Mouse (Mus musculus): ENCODE results near the gene Wfdc15a. TPM values are rescaled to one million over a fixed set of nuclear protein-coding genes. Genes with fewer than 3 reads are reported as not detected.

Wfdc15a gene
- polyA plus RNA-seq, 1 experiment from 2014 or later, result not detected

DNA sequence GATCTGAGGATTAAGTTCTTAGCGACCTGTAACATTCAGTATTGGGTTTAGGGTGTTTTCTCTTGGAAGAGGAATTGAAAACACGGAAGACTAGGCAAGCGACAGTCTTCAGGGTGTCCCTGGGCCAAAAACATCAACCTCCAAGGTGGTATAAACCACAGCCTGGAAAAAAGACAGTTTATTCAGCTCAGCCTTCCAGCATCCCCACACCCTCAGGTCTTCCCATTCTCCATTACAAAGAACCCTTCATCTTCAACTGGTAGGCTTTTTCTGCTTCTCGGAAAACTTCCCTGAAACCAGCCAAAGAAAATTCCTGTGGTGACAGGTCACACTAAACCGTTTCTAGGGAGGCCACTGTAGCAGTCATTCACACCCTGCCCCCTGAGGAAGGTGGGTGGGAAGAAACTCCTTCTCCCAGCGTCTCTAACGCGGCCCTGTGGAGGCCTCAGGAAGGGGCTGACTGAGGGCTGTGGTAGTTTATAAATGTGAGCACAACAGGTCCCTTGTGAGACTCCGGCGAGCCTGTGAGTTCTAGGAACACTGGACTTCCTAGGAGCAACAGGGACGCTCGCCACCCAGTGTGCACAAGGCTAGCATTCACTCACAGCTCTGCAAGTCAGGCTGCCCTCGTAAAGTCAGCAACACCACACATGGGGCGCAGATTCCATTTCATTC is 49.7 kb downstream of the Wfdc15a start:
- DNase-seq (ENCODE audit: low spot score) (no peak), ATAC-seq (no peak)
- Histone ChIP-seq H3K9ac (ENCODE audit: low read length) (no peak overlapping the region), H3K4me1 (ENCODE audit: control insufficient read depth, insufficient read depth, low read length) (no peaks in the 10 kb centered on the region), H3K4me2 (ENCODE audit: low read length) (no peak overlapping the region), H3K36me3 (ENCODE audit: control insufficient read depth, insufficient read depth, low read length) (peaks cover 35% of the 10 kb centered on the region), H3K9me3 (replicated peaks; ENCODE audit: control insufficient read depth, low read length) (no peaks in the 10 kb centered on the region), H3K27me3 (replicated peaks; ENCODE audit: control insufficient read depth, insufficient read depth, low read length) (no peaks in the 10 kb centered on the region), H3K27ac (ENCODE audit: low read depth, low read length) (no peak overlapping the region), H3K4me3 (ENCODE audit: low read depth, low read length) (no peak overlapping the region)
- WGBS, result 57% methylated on average over 14 of the region's 14 CpGs

Other genes starting within 250 kb of the Wfdc15a start
- 305 and 380 TPM in 2 replicates for gene Ywhab, start 205.2 kb downstream of the Wfdc15a start, polyA plus RNA-seq (2014; fragmentation: Nextera tagmentation; extraction: Ambion mirVana)
- gene Pabpc1l, start 174.7 kb downstream of the Wfdc15a start, polyA plus RNA-seq (2014; fragmentation: Nextera tagmentation; extraction: Ambion mirVana), result 2.1 and 2.6 TPM in 2 replicates
- 36.2 and 39.5 TPM in 2 replicates for gene Stk4, start 129.8 kb downstream of the Wfdc15a start, polyA plus RNA-seq (2014; fragmentation: Nextera tagmentation; extraction: Ambion mirVana)
- gene Tomm34, start 129.0 kb downstream of the Wfdc15a start, polyA plus RNA-seq (2014; fragmentation: Nextera tagmentation; extraction: Ambion mirVana), result 53.1 and 60.3 TPM in 2 replicates
- 0.27 and 0.77 TPM in 2 replicates for gene Kcns1, start 29.0 kb downstream of the Wfdc15a start, polyA plus RNA-seq (2014; fragmentation: Nextera tagmentation; extraction: Ambion mirVana)
- gene Wfdc5, start 17.4 kb downstream of the Wfdc15a start, polyA plus RNA-seq (2014; fragmentation: Nextera tagmentation; extraction: Ambion mirVana), result not detected in 2 replicates
- gene Wfdc12, start 9.5 kb downstream of the Wfdc15a start, polyA plus RNA-seq (2014; fragmentation: Nextera tagmentation; extraction: Ambion mirVana), result not detected in 2 replicates
- gene Wfdc15b, start 21.5 kb upstream of the Wfdc15a start, polyA plus RNA-seq (2014; fragmentation: Nextera tagmentation; extraction: Ambion mirVana), result not detected in 2 replicates
- not detected in 2 replicates for gene Svs2, start 38.3 kb upstream of the Wfdc15a start, polyA plus RNA-seq (2014; fragmentation: Nextera tagmentation; extraction: Ambion mirVana)
- not detected in 2 replicates for gene Svs3b, start 56.5 kb upstream of the Wfdc15a start, polyA plus RNA-seq (2014; fragmentation: Nextera tagmentation; extraction: Ambion mirVana)
- gene Svs4, start 78.3 kb upstream of the Wfdc15a start, polyA plus RNA-seq (2014; fragmentation: Nextera tagmentation; extraction: Ambion mirVana), result not detected in 2 replicates
- not detected in 2 replicates for gene Svs3a, start 89.1 kb upstream of the Wfdc15a start, polyA plus RNA-seq (2014; fragmentation: Nextera tagmentation; extraction: Ambion mirVana)
- gene Svs6, start 116.6 kb upstream of the Wfdc15a start, polyA plus RNA-seq (2014; fragmentation: Nextera tagmentation; extraction: Ambion mirVana), result not detected in 2 replicates
- gene Svs5, start 132.6 kb upstream of the Wfdc15a start, polyA plus RNA-seq (2014; fragmentation: Nextera tagmentation; extraction: Ambion mirVana), result not detected in 2 replicates
- not detected in 2 replicates for gene Slpi, start 189.0 kb upstream of the Wfdc15a start, polyA plus RNA-seq (2014; fragmentation: Nextera tagmentation; extraction: Ambion mirVana)
- gene Rbpjl, start 203.0 kb upstream of the Wfdc15a start, polyA plus RNA-seq (2014; fragmentation: Nextera tagmentation; extraction: Ambion mirVana), result 0.06 TPM in 1 of 2 replicates, not detected in the other
- 0.08 and 0.10 TPM in 2 replicates for gene Matn4, start 205.0 kb upstream of the Wfdc15a start, polyA plus RNA-seq (2014; fragmentation: Nextera tagmentation; extraction: Ambion mirVana)
- 3.9 and 4.2 TPM in 2 replicates for gene Sdc4, start 243.8 kb upstream of the Wfdc15a start, polyA plus RNA-seq (2014; fragmentation: Nextera tagmentation; extraction: Ambion mirVana)